Mouse (Mus musculus) erythroid progenitor cell, adult 5-6 weeks (primary cell): Measurements from ENCODE around the gene Uqcrc2. TPM values are rescaled to one million over a fixed set of nuclear protein-coding genes. Genes with fewer than 3 reads are reported as not detected.

ENCODE experiments used
- ATAC-seq: replicated peaks from 2 replicates; pipeline ENCODE4 v1.8.0; 2016; ENCODE audit warnings: moderate number of reproducible peaks, mild to moderate bottlenecking, moderate TSS enrichment, inconsistent platforms; ENCODE audit not compliant: poor library complexity, low FRiP score, severe bottlenecking
- total RNA-seq, 2 experiments: library from RNA; stranded (forward) in 1 of 2; stranded (reverse) in 1 of 2; fragments of 150-400 nt in 1 of 2; fragments of 186-747, 209-891 nt in 1 of 2; gene quantifications; 2 replicates each; pipeline versions ENCODE4 v1.2.3 to v1.2.4; 2015 to 2017; ENCODE audit warnings: low replicate concordance in 2 of 2

The Uqcrc2 gene
- total RNA-seq (2015; ENCODE audit: low replicate concordance) (84.7 and 88.4 TPM in 2 replicates), total RNA-seq (2017; ENCODE audit: low replicate concordance) (27.9 and 36.7 TPM in 2 replicates)

GRCm38 (mm10) chr7:120634711-120635361 lies at the start of gene Uqcrc2:
TSS of gene Uqcrc2 (plus strand) at chr7:120635176.
- ATAC-seq: peak; percentile 99

DNA sequence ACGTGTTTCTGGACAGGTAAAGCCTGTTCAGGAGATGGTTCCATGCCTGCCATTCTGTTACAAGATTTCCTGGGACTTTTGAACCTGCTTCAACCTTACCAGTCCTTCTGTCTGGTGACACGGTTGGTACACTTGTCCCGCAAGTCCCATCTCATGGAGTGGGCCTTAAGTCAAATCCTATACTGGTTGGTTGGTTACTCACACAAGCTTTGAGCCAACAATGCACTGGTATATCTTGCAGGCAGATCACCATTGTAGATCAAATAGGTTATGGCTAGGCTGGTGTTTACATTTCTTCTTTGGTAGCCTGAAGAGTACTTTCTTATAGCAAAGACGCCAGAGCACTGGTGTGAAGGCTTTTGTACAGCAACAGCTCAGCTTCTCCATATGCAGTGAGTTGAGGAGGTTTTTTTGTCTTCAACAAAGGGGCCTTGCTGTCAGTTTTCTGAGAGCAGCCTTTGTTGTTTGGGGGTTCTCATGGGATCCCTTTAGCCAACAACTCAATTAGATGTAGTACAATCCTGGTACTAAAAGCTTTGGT lies 37.7 kb upstream of the Uqcrc2 start:
- ATAC-seq: no peak

GRCm38 (mm10) chr7:120597744-120598243 lies 37.2 kb upstream of the Uqcrc2 start:
- ATAC-seq: no peak

DNA sequence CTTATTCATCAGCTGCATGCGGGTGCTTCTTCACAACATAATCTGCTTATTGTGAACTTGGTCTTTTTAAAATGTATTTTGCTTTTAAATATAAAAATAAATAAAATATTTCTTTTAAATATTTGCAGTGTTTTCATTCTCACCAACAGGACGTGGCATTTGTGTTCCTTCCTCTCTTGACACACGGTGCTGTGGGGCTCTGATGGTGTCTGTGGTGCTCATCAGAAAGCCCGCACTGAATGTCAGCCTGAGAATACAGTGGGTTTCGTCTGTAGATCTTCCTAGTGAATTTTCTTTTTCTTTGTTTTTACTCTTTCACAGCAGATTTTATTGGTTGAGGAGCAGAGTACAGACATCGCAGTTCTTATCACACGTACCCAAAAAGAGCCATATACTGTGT lies 36.6 kb upstream of the Uqcrc2 start:
- ATAC-seq: no peak

GRCm38 (mm10) chr7:120620075-120620771 lies 14.8 kb upstream of the Uqcrc2 start:
- ATAC-seq: no peak

GRCm38 (mm10) chr7:120620841-120621240 lies 14.1 kb upstream of the Uqcrc2 start:
- ATAC-seq: no peak

DNA sequence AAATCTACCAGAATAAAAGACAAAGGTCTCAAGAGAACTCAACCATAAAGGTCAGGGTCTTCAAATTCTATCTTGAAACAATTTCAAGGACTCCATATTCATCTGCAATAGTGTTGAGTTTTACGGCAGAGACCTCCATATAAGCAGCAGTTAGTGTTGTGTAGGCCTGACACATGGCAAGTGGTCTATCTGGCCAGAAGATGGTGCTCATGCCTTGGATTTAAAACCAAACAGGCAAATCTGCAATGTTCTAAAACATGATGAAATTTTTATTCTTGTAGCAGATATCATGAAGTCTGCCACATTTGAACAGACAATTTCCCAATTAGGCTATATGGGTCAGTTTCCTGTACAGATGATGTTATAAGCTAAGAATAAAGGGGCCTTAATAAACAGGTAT lies 2.5 kb upstream of the Uqcrc2 start:
- no peak for ATAC-seq

GRCm38 (mm10) chr7:120634301-120634700 lies 675 bp upstream of the Uqcrc2 start:
- ATAC-seq: no peak

- ATAC-seq: peak; percentile 44
Measured at GRCm38 (mm10) chr7:120635362-120635781, 396 bp downstream of the Uqcrc2 start.

DNA sequence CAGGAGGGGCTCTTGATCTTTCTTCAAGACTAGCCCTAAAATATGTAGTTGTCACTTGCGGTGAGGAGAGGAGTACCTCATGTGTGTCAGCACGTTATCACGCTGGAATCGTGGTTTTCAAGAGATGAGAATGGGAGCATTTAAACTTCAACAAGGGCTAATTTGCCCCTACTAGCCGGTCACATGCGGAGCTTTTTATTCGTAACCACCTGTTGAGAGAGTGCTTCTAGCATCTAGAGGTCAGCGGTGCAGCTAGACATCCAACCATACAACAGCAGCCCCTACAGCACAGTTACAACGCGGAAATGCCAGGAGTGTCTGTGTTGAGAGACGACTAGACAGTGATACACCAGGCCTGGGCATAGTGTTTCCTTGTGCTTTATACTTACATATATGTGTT lies 845 bp downstream of the Uqcrc2 start:
- ATAC-seq: peak; percentile 21

- no peak for ATAC-seq
Measured at GRCm38 (mm10) chr7:120643217-120643616, 8.2 kb downstream of the Uqcrc2 start.

- ATAC-seq: no peak
Measured at GRCm38 (mm10) chr7:120647849-120648248, 12.9 kb downstream of the Uqcrc2 start.

GRCm38 (mm10) chr7:120662079-120662478 lies 27.1 kb downstream of the Uqcrc2 start:
- ATAC-seq: no peak

GRCm38 (mm10) chr7:120670153-120670875 lies 35.3 kb downstream of the Uqcrc2 start, which contains the start of gene Pdzd9:
TSS of gene Pdzd9 (minus strand) at chr7:120670343.
- ATAC-seq: peak; percentile 79

DNA sequence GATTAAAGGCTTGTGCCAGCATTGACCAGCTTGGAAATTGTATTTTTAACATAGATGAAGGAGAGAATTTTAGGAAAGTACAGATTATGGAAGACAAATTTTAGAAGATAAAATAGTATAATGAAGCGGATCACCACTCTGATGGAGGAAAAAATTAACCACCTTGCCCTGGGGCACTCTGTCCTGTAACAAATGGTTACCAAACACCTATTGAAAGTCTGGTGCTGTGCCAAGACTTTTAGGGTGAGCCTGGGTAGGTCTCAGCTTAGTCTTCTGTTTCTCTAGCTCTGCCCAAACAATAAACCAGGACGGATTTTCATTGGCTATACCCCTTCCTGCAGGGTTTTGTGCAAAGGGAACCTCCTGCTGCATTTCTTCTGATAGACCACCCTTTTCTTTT lies 36.3 kb downstream of the Uqcrc2 start:
- ATAC-seq: no peak

GRCm38 (mm10) chr7:120677001-120677643 lies 42.1 kb downstream of the Uqcrc2 start, which contains the start of gene Mosmo:
TSS of gene Mosmo (plus strand) at chr7:120677618.
- peak; percentile 82 for ATAC-seq

DNA sequence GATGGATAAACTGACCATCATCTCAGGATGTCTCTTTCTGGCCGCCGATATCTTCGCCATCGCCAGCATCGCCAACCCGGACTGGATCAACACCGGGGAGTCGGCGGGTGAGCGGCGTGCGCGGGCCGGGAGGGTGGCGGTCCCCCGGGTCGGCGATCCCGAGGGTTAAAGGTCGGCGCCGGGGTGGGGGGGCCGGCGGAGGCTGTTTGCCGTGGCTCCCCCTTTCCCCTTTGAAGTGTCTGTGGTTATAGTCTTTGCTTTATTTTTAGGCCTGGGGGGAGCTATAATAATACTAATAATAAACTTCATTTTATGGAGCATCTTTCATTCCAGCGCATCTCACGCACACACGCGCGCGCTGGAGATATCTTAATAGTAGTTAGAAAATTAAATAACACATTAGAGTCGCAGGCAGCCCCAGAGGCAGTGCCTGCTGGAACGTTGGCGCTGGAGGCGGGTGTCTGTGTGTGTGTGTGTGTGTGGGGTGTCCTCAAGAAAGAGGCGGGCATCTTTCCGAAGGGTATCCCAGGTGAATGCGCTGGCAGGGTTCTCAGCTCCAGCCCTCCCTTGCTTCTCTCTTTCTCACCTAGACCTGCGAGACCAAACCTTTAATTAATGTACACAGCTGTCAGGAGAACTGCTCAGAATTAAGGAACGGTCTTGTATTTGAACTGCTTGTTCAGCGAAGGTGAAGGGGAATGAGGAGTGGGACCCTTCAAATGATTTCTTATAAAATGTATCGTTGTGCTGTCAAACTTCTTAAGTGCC lies 43.0 kb downstream of the Uqcrc2 start:
- ATAC-seq: peak; percentile 49; the same call in 1 of the 2 replicates

GRCm38 (mm10) chr7:120679023-120679422 lies 44.0 kb downstream of the Uqcrc2 start:
- ATAC-seq: no peak

DNA sequence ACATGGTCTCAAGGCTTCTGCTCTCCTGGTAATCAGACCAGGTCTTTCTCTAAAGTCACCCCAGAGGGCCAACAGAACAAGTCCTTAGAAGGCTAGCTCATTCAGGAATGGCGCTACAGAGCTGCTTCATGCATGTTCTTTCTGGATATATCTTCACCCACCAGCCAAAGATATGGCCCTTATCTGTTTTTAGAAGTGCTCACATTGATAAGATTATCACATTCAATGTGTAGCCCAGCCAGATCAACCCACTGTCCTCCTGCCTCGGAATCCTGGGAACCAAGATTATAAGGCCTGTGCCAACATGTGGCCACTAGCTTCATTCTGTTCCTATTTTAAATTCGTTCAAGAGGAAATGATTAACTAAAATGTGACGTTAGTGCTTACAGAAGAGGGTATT lies 47.0 kb downstream of the Uqcrc2 start:
- no peak for ATAC-seq
